Comparison of ENCODE assay signal across 8 mouse cellular contexts in the genomic region with DNA sequence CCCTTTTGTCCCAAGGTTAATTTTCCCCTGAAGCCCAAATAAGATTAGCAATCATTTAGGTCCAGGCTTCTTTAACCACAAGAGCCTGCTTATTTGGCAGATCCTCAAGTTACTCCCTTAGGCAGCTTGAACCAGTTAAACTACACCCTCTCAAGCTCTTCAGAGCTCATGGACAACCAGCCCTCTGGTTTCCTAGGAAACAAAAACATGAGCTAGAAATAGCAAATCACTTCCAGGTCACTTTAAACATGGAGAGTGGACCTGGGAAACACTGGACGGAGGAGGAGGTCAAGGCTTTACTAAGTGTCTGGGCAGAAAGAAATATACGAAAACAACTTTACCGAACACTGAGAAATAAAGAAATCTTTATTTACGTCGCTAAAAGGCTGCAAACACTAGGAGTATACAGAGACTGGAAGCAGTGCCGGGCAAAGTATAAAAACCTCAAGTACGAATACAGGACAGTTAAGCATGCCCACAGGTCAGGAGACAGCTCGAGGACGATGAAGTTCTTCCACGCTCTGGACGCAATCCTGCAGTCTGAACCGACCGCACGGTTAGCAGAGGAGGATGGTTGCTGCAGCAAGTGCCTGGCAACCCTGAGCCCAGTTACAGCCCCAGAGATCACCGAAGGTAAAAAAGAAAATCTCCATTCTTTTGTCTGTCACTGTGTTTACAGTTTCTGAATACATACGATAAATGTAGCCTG. TPM values are rescaled to one million over a fixed set of nuclear protein-coding genes. Genes with fewer than 3 reads are reported as not detected.
DNase-seq lines count a peak whose midpoint lies in the region; ATAC-seq and TF ChIP-seq lines count a peak whose summit lies in the region.
"Had no signal": no experiment of that assay in that cellular context is flagged by ENCODE, and none has a peak within 500 bp of the region (broad histone marks: within the 10 kb centered on the region; RNA-seq: fewer than 3 reads in every experiment).

No protein-coding gene starts in this region.

- no peaks in the 10 kb centered on the region for H3K27me3 ChIP-seq in heart, embryonic 13.5 days (replicated peaks)
- H3K27me3 ChIP-seq in lung, embryonic 15.5 days, result no peaks in the 10 kb centered on the region
- H3K27me3 ChIP-seq: liver, embryonic 15.5 days had no signal

- ATAC-seq in heart, embryonic 13.5 days (ENCODE audit: extremely low read depth, insufficient number of reproducible peaks, low FRiP score, low TSS enrichment), result no peak
- ATAC-seq in lung, embryonic 15.5 days (ENCODE audit: borderline replicate concordance, extremely low read depth, low FRiP score, low TSS enrichment), result peak; percentile 84; the same call in 1 of the 2 replicates

- H3K4me3 ChIP-seq in left cerebral cortex, adult 2 months, result peak overlapping the region; percentile 53
- H3K4me3 ChIP-seq in cortical plate, adult 2 months (ENCODE audit: insufficient read depth, low read length), result peak overlapping the region; percentile 38
- peak overlapping the region; percentile 34 for H3K4me3 ChIP-seq in heart, embryonic 13.5 days
- no peak overlapping the region for H3K4me3 ChIP-seq in lung, embryonic 15.5 days
- H3K4me3 ChIP-seq: liver, embryonic 15.5 days had no signal

- TF ChIP-seq POLR2A in cortical plate, adult 2 months (IDR thresholded peaks at IDR 0.05; ENCODE audit: extremely low read depth, insufficient read depth, low read length), result no peak

- intact Hi-C loops in left cerebral cortex, adult 2 months (cut with DNase I), result no loop called here

- 54% methylated on average over 16 of the region's 16 CpGs for WGBS in heart, embryonic 13.5 days
- 56% methylated on average over 16 of the region's 16 CpGs for WGBS in lung, embryonic 15.5 days

- peak overlapping the region; percentile 71 for H3K27ac ChIP-seq in left cerebral cortex, adult 2 months
- H3K27ac ChIP-seq in cortical plate, adult 2 months (ENCODE audit: insufficient read depth, low read length), result peak overlapping the region; percentile 20; the same call in 1 of the 2 replicates
- peak overlapping the region; percentile 87 for H3K27ac ChIP-seq in heart, embryonic 13.5 days (replicated peaks)
- H3K27ac ChIP-seq in lung, embryonic 15.5 days, result peak overlapping the region; percentile 47
- H3K27ac ChIP-seq: liver, embryonic 15.5 days had no signal

- H3K4me2 ChIP-seq in heart, embryonic 13.5 days, result peak overlapping the region; percentile 65
- peak overlapping the region; percentile 18 for H3K4me2 ChIP-seq in lung, embryonic 15.5 days
- H3K4me2 ChIP-seq: liver, embryonic 15.5 days had no signal

- peak overlapping the region; percentile 63 for H3K9ac ChIP-seq in heart, embryonic 13.5 days
- no peak overlapping the region for H3K9ac ChIP-seq in lung, embryonic 15.5 days
- H3K9ac ChIP-seq: liver, embryonic 15.5 days had no signal

- H3K4me1 ChIP-seq in cortical plate, adult 2 months (ENCODE audit: control insufficient read depth, insufficient read depth, low read length), result peaks cover 4% of the 10 kb centered on the region
- H3K4me1 ChIP-seq in heart, embryonic 13.5 days, result peaks cover 31% of the 10 kb centered on the region
- peaks cover 24% of the 10 kb centered on the region for H3K4me1 ChIP-seq in lung, embryonic 15.5 days

- no peak for DNase-seq in left cerebral cortex, adult 2 months (ENCODE audit: extremely low spot score in 1 of 2, low spot score in 2 of 2)
- DNase-seq in left cerebral cortex, adult 11 months (ENCODE audit: low spot score), result no peak
- no peak for DNase-seq in spleen, adult 18-20 months
- DNase-seq in ovary, postnatal 10 days (ENCODE audit: low spot score), result no peak

- no peaks in the 10 kb centered on the region for H3K9me3 ChIP-seq in heart, embryonic 13.5 days
- H3K9me3 ChIP-seq in lung, embryonic 15.5 days, result no peaks in the 10 kb centered on the region
- H3K9me3 ChIP-seq: liver, embryonic 15.5 days had no signal

- peaks cover 28% of the 10 kb centered on the region for H3K36me3 ChIP-seq in heart, embryonic 13.5 days
- H3K36me3 ChIP-seq in lung, embryonic 15.5 days, result peaks cover 26% of the 10 kb centered on the region

- no peak for TF ChIP-seq CTCF in left cerebral cortex, adult 2 months (IDR thresholded peaks at IDR 0.05)
- TF ChIP-seq CTCF in cortical plate, adult 2 months (IDR thresholded peaks at IDR 0.05; ENCODE audit: extremely low read depth, insufficient read depth, low read length), result no peak

RNA-seq across cellular contexts. Expression of a gene that starts 22.8 kb away (rescaled TPM):
- total RNA-seq in left cerebral cortex, adult 2 months (2021), result 10 to 100 TPM; 82.0 to 93.4 TPM
- 74.7 and 75.2 TPM in 2 replicates for polyA plus RNA-seq in cortical plate, adult 2 months (2012; rRNA removed)
- polyA plus RNA-seq in heart, embryonic 13.5 days (2015; fragmentation: Nextera tagmentation; extraction: Ambion mirVana), result 229 and 249 TPM in 2 replicates
- 302 and 307 TPM in 2 replicates for polyA plus RNA-seq in lung, embryonic 15.5 days (2015; fragmentation: Nextera tagmentation; extraction: Ambion mirVana)

RNA-seq across cellular contexts. Expression of a gene that starts 23.0 kb away (rescaled TPM):
- total RNA-seq in left cerebral cortex, adult 2 months (2021), result 10 to 100 TPM; 23.1 to 23.5 TPM
- 21.5 and 27.3 TPM in 2 replicates for polyA plus RNA-seq in cortical plate, adult 2 months (2012; rRNA removed)
- polyA plus RNA-seq in heart, embryonic 13.5 days (2015; fragmentation: Nextera tagmentation; extraction: Ambion mirVana), result 14.8 and 18.9 TPM in 2 replicates
- 20.0 and 22.9 TPM in 2 replicates for polyA plus RNA-seq in lung, embryonic 15.5 days (2015; fragmentation: Nextera tagmentation; extraction: Ambion mirVana)

RNA-seq across cellular contexts. Expression of a gene that starts 23.1 kb away (rescaled TPM):
- 10 to 100 TPM; 16.6 to 18.9 TPM for total RNA-seq in left cerebral cortex, adult 2 months (2021)
- polyA plus RNA-seq in cortical plate, adult 2 months (2012; rRNA removed), result 8.1 and 9.4 TPM in 2 replicates
- polyA plus RNA-seq in heart, embryonic 13.5 days (2015; fragmentation: Nextera tagmentation; extraction: Ambion mirVana), result 20.8 and 25.0 TPM in 2 replicates
- polyA plus RNA-seq in lung, embryonic 15.5 days (2015; fragmentation: Nextera tagmentation; extraction: Ambion mirVana), result 36.1 and 36.9 TPM in 2 replicates

RNA-seq across cellular contexts. Expression of a gene that starts 46.2 kb away (rescaled TPM):
- total RNA-seq in left cerebral cortex, adult 2 months (2021), result 100 to 1,000 TPM in 1 of 2 experiments, 10 to 100 TPM in 1; 95.1 to 104 TPM
- polyA plus RNA-seq in cortical plate, adult 2 months (2012; rRNA removed), result 62.6 and 65.1 TPM in 2 replicates
- 48.4 and 55.4 TPM in 2 replicates for polyA plus RNA-seq in heart, embryonic 13.5 days (2015; fragmentation: Nextera tagmentation; extraction: Ambion mirVana)
- polyA plus RNA-seq in lung, embryonic 15.5 days (2015; fragmentation: Nextera tagmentation; extraction: Ambion mirVana), result 83.6 and 87.8 TPM in 2 replicates

Comparison
In these comparisons a context has a peak if more than half of its experiments do, and no peak if none do; other contexts are left out.
1. H3K27ac ChIP-seq: peak in every context shown above with its lines; median percentile 87 in heart, embryonic 13.5 days; 71 in left cerebral cortex, adult 2 months; 47 in lung, embryonic 15.5 days; 20 in cortical plate, adult 2 months.